Mouse (Mus musculus) ES-E14 (cell line): Measurements from ENCODE around the gene Cyld.

Experiments
- MAFK ChIP-seq: IDR thresholded peaks from 2 replicates; pipeline ENCODE4 v1.6.1; 2014; ENCODE audit warnings: mild to moderate bottlenecking, low read depth, low read length, inconsistent platforms; ENCODE audit not compliant: insufficient read depth
- ZC3H11A ChIP-seq: IDR thresholded peaks from 2 replicates; pipeline ENCODE4 v1.6.1; 2012; ENCODE audit warnings: low read depth, mild to moderate bottlenecking, inconsistent platforms, low read length, borderline replicate concordance

DNA sequence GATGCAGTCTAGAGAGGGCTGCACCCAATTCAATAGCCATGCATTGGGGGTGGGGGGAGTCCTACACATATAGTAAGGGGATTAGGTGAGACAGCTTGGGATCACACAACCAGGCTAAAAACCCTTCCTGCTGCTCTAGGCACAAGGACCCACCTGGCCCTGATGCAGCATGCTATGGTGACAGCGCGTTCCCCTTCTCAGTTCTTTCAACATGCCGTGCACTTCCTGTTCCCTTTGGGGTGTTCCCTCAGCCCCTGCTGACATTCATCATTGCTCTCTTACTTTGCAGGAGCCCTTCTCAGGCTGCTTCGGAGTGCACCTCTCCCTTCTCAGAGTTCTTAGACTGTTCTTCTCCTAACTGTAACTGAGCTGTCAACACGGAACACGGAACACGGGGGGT lies 2.5 kb upstream of the Cyld start:
- TF ChIP-seq MAFK (no peak), ZC3H11A (no peak)
